Mouse (Mus musculus): ENCODE results near the gene Mri1. TPM values are rescaled to one million over a fixed set of nuclear protein-coding genes. Genes with fewer than 3 reads are reported as not detected.

The Mri1 gene
- polyA plus RNA-seq, 1 experiment from 2014 or later, result 79.7 TPM

DNA sequence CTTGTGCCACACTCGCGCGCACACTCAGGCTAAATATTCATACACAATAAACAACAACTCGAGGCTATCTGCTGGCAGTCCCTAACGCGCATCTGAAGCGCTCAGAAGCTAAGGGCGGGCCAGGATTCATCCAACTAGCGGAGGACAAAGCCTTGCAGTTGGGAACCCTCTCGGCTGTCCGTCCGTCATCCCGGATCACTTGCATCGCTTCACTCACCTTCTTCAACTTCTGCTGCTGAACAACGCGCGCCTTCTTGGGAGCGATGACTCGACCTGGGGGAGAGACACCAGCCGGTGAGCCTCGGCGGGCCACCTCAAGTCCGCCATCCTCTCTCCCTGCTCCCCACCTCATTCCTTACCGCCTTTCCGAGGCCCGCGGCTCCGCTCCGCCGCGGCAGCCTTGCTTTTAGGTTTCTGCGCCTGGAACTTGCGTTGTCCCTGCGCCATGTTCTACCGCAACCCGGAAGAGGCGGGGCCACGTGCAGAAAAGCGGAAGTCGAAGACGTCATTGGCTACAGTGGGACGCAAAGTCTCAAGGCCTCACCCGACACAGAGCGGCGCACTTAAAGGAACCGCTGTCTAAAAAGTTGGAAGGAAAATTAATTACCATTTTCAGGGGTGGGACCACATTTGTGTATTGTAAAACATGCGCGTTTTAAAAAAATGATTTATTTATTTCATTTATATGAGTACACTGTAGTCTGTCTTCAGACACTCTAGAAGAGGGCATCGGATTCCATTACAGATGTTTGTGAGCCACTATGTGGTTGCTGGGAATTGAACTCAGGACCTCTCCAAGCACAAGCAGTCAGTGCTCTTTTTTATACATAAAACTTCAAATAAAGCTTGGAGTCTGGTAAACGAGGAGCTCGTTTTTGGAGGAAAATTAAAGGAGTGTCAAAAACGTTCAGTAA lies 7.6 kb downstream of the Mri1 start, which contains the start of gene D8Ertd738e:
Gene D8Ertd738e, minus strand, starts transcription at position 463 of the 914 bp plus-strand sequence.
- H3K9ac ChIP-seq (ENCODE audit: low read length), result peak within 1 kb of the TSS; percentile 89
- peaks cover 75% of the 10 kb centered on the region for H3K36me3 ChIP-seq (ENCODE audit: control insufficient read depth, insufficient read depth, low read length)
- peak; percentile 89 for ATAC-seq (replicated peaks; ENCODE audit: low FRiP score, low TSS enrichment, low read depth)
- H3K4me2 ChIP-seq (ENCODE audit: low read length), result peak within 1 kb of the TSS; percentile 82
- peak; percentile 86 for DNase-seq (ENCODE audit: low spot score)
- 3% methylated on average over 52 of the region's 52 CpGs for WGBS
- peak within 1 kb of the TSS; percentile 87 for H3K4me3 ChIP-seq (ENCODE audit: low read depth, low read length)
- H3K27me3 ChIP-seq (replicated peaks; ENCODE audit: control insufficient read depth, insufficient read depth, low read length), result no peaks in the 10 kb centered on the region
- H3K27ac ChIP-seq (ENCODE audit: low read depth), result peak within 1 kb of the TSS; percentile 71
- H3K4me1 ChIP-seq (replicated peaks; ENCODE audit: control insufficient read depth, insufficient read depth, low read length), result 0 out of 2 replicates have a peak, but pooled peaks cover 3% of the 10 kb centered on the region
- H3K9me3 ChIP-seq (ENCODE audit: control insufficient read depth, low read length), result no peaks in the 10 kb centered on the region

DNA sequence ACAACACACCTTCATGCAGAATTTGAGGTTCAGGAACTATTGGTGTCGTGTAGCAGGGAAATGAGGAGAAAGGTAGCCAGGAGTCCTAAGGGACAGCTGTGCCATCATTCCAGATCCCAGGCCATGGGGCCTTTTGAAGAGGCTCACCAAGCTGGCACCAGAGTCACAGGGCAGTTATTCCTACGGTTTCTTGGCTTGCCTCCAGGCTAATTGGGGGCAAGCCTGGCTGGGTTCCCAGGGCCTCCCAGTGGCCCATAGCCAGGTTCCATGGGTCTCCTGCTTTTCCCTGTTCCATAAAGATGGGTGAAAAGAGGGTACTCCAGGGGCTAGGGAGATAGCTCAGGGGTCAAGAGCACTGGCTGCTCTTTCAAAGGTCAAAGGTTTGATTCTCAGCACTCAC lies 15.3 kb downstream of the Mri1 start:
- H3K27ac ChIP-seq (ENCODE audit: low read depth), result no peak overlapping the region
- no peaks in the 10 kb centered on the region for H3K27me3 ChIP-seq (replicated peaks; ENCODE audit: control insufficient read depth, insufficient read depth, low read length)
- H3K9ac ChIP-seq (ENCODE audit: low read length), result no peak overlapping the region
- H3K9me3 ChIP-seq (ENCODE audit: control insufficient read depth, low read length), result no peaks in the 10 kb centered on the region
- H3K4me1 ChIP-seq (replicated peaks; ENCODE audit: control insufficient read depth, insufficient read depth, low read length), result peaks cover 3% of the 10 kb centered on the region; the same call in 1 of the 2 replicates
- DNase-seq (ENCODE audit: low spot score), result no peak
- H3K4me2 ChIP-seq (ENCODE audit: low read length), result no peak overlapping the region
- H3K4me3 ChIP-seq (ENCODE audit: low read depth, low read length), result no peak overlapping the region
- WGBS, result 69% methylated on average over 2 of the region's 2 CpGs
- peaks cover 24% of the 10 kb centered on the region for H3K36me3 ChIP-seq (ENCODE audit: control insufficient read depth, insufficient read depth, low read length)
- no peak for ATAC-seq (replicated peaks; ENCODE audit: low FRiP score, low TSS enrichment, low read depth)

DNA sequence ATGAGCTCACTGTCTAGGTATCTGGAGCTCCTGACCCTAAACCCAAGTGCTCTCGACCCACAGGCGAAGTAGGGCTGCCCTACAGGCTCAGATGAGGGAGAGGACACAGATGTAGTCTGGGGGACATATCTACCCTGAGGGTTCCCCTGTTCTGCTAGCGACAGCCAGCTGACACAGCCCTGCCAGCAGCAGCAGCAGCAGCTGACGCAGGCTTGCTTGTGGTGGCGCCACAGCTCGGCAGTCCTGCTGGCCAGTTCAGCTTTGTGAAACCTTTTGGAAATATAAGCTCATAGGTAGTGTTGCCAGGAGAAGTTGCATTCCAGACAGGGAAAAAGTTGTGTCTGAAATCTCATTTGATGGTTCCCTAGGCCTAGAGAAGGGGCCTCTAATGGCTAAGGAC lies 16.0 kb downstream of the Mri1 start:
- Histone ChIP-seq H3K9ac (ENCODE audit: low read length) (no peak overlapping the region), H3K36me3 (ENCODE audit: control insufficient read depth, insufficient read depth, low read length) (peaks cover 18% of the 10 kb centered on the region), H3K9me3 (ENCODE audit: control insufficient read depth, low read length) (no peaks in the 10 kb centered on the region), H3K4me2 (ENCODE audit: low read length) (no peak overlapping the region), H3K27ac (ENCODE audit: low read depth) (no peak overlapping the region), H3K4me1 (replicated peaks; ENCODE audit: control insufficient read depth, insufficient read depth, low read length) (peaks cover 3% of the 10 kb centered on the region; the same call in 1 of the 2 replicates), H3K4me3 (ENCODE audit: low read depth, low read length) (no peak overlapping the region), H3K27me3 (replicated peaks; ENCODE audit: control insufficient read depth, insufficient read depth, low read length) (no peaks in the 10 kb centered on the region)
- DNase-seq (ENCODE audit: low spot score), result no peak
- 50% methylated on average over 6 of the region's 6 CpGs for WGBS
- no peak for ATAC-seq (replicated peaks; ENCODE audit: low FRiP score, low TSS enrichment, low read depth)

DNA sequence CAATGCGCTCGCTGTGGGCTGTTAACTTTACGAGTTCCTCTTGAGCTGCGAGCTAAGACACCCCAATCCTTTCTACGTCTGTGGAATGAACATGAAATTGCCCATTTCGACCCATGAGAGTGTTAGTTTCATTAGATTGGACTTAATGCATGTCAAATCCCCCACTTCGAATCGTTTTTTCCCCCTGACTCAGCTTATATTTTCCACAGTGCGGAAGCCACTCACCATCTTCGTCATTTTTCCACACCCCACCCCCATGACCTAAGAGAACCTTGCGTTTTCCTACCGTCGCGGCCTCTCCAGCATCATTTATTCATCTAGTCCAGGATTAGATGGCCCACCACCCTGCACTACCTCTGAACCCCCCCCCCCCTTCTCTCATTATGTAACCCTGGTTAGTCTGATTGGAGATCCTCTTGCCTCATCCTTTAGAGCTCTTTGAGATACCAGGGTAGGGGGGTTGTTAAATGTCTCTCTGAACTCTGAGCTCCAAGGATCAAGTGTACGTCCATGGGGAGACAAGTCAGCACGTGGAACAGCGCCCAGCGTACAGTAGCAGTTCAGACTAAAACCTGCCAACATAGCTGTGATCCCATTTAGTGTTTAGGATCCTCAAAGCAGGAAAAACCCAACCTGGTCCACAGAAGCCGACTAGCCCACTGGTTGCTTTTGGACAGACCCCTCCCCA lies 19.4 kb downstream of the Mri1 start:
- WGBS, result 18% methylated on average over 19 of the region's 19 CpGs
- no peaks in the 10 kb centered on the region for H3K9me3 ChIP-seq (ENCODE audit: control insufficient read depth, low read length)
- H3K36me3 ChIP-seq (ENCODE audit: control insufficient read depth, insufficient read depth, low read length), result peaks cover 11% of the 10 kb centered on the region; the same call in 1 of the 2 replicates
- peaks cover 10% of the 10 kb centered on the region for H3K4me1 ChIP-seq (replicated peaks; ENCODE audit: control insufficient read depth, insufficient read depth, low read length)
- H3K27me3 ChIP-seq (replicated peaks; ENCODE audit: control insufficient read depth, insufficient read depth, low read length), result no peaks in the 10 kb centered on the region
- H3K9ac ChIP-seq (ENCODE audit: low read length), result peak overlapping the region; percentile 57
- H3K4me2 ChIP-seq (ENCODE audit: low read length), result peak overlapping the region; percentile 57
- DNase-seq (ENCODE audit: low spot score) (no peak), ATAC-seq (replicated peaks; ENCODE audit: low FRiP score, low TSS enrichment, low read depth) (peak; percentile 9; the same call in 1 of the 2 replicates)
- H3K27ac ChIP-seq (ENCODE audit: low read depth), result peak overlapping the region; percentile 79
- H3K4me3 ChIP-seq (ENCODE audit: low read depth, low read length), result peak overlapping the region; percentile 93

DNA sequence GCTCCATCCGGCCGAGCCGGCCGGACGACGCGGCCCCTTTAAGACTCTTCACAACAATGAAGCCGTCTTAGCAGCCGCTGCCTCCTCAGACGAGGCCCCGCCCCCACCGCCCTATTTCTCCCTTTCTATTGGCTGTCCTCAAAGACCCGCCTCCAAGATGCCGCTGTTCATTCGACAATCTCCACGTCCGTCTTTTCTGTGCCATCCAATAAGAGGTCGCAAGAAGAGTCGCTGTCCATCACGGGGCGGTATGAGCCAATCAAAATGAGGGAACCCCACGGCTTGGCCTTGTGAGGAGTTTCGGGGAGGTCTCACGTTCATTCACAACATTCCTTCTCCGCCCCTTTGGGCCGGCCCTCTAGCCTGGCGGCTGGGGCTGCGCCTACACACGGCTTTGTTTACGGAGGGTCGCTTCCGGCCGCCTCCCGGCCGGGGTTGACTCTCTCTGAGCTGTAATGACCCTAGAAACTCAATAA lies 20.1 kb downstream of the Mri1 start, which contains the start of gene Zswim4:
Gene Zswim4, minus strand, starts transcription at position 58 of the 476 bp plus-strand sequence.
- Histone ChIP-seq H3K9me3 (ENCODE audit: control insufficient read depth, low read length) (no peaks in the 10 kb centered on the region), H3K27ac (ENCODE audit: low read depth) (peak within 1 kb of the TSS; percentile 79), H3K27me3 (replicated peaks; ENCODE audit: control insufficient read depth, insufficient read depth, low read length) (no peaks in the 10 kb centered on the region), H3K4me3 (ENCODE audit: low read depth, low read length) (peak within 1 kb of the TSS; percentile 93), H3K36me3 (ENCODE audit: control insufficient read depth, insufficient read depth, low read length) (peaks cover 11% of the 10 kb centered on the region; the same call in 1 of the 2 replicates), H3K9ac (ENCODE audit: low read length) (peak within 1 kb of the TSS; percentile 95), H3K4me2 (ENCODE audit: low read length) (peak within 1 kb of the TSS; percentile 57), H3K4me1 (replicated peaks; ENCODE audit: control insufficient read depth, insufficient read depth, low read length) (peaks cover 10% of the 10 kb centered on the region)
- DNase-seq (ENCODE audit: low spot score) (peak; percentile 100), ATAC-seq (replicated peaks; ENCODE audit: low FRiP score, low TSS enrichment, low read depth) (peak; percentile 99)
- WGBS, result under 1% methylated on average over 35 of the region's 35 CpGs

DNA sequence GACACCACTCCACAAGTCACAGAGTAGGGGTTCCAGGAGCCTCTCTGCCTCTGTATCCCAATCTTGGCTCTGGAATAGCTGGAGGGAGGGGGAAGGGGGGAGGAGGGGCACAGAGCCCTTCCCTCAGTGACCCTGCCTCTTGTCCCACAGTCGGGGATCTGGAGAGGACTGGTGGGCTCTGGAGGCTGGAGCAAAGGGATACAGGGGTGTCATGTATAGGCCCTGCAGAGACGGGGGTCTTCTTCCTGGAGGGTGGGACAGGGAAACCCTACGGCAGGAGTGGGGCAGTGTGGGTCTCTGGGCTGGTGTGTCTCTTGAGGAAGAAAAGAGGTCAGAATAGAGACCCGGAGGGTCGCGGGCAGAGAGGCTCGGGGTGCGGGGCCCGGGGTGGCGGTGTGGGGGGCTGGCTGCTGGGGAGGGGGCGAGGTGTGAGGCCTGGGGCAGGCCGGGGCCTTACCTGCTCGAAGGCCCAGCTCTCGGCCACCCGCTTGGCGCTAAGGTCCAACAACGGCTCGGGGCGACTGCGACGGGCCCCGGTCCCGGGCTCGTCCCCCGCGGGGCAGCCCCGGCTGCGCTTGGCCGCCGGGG lies 20.6 kb downstream of the Mri1 start:
- no peaks in the 10 kb centered on the region for H3K27me3 ChIP-seq (replicated peaks; ENCODE audit: control insufficient read depth, insufficient read depth, low read length)
- ATAC-seq (replicated peaks; ENCODE audit: low FRiP score, low TSS enrichment, low read depth), result peak; percentile 51
- H3K4me1 ChIP-seq (replicated peaks; ENCODE audit: control insufficient read depth, insufficient read depth, low read length), result peaks cover 10% of the 10 kb centered on the region
- peak; percentile 58 for DNase-seq (ENCODE audit: low spot score)
- no peaks in the 10 kb centered on the region for H3K9me3 ChIP-seq (ENCODE audit: control insufficient read depth, low read length)
- H3K36me3 ChIP-seq (ENCODE audit: control insufficient read depth, insufficient read depth, low read length), result peaks cover 12% of the 10 kb centered on the region
- peak overlapping the region; percentile 47 for H3K27ac ChIP-seq (ENCODE audit: low read depth)
- H3K4me3 ChIP-seq (ENCODE audit: low read depth, low read length), result peak overlapping the region; percentile 93
- under 1% methylated on average over 28 of the region's 30 CpGs for WGBS
- peak overlapping the region; percentile 95 for H3K9ac ChIP-seq (ENCODE audit: low read length)
- H3K4me2 ChIP-seq (ENCODE audit: low read length), result peak overlapping the region; percentile 57

DNA sequence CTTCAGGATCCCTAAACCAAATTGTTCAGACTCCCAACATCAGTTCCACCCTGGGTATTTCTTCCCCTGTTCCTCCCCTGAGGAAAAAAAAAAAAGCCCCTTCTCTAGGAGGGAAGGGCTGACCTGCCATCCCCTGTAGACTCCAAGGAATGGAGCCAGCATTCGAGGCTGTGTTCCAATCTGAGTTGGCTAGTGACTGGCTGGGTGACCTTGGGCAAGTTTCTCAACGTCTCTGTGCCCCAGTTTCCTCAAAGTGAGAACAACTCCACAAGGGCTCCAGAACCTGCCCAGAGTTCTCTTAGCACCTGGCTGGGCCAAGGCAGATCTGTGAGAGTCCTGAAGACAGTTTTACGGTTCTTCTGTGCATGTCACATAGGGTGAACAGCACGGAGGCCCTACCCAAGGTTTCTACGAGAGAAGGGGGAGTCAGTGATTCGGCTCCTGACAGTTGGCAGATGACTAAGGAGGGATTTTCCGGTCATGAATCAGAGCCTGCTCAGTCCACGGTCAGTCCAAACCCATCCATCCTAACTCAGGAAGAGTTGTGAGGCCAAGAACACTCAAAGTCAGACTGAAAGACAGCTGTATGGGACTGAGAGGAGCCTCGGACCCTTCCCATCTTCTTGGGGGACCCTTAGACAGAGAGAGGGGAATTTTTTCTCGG lies 21.2 kb downstream of the Mri1 start:
- peak overlapping the region; percentile 57 for H3K4me2 ChIP-seq (ENCODE audit: low read length)
- H3K9ac ChIP-seq (ENCODE audit: low read length), result peak overlapping the region; percentile 95
- ATAC-seq (replicated peaks; ENCODE audit: low FRiP score, low TSS enrichment, low read depth) (no peak), DNase-seq (ENCODE audit: low spot score) (no peak)
- H3K36me3 ChIP-seq (ENCODE audit: control insufficient read depth, insufficient read depth, low read length), result peaks cover 18% of the 10 kb centered on the region
- 25% methylated on average over 10 of the region's 10 CpGs for WGBS
- peaks cover 10% of the 10 kb centered on the region for H3K4me1 ChIP-seq (replicated peaks; ENCODE audit: control insufficient read depth, insufficient read depth, low read length)
- H3K4me3 ChIP-seq (ENCODE audit: low read depth, low read length), result peak overlapping the region; percentile 93
- H3K27me3 ChIP-seq (replicated peaks; ENCODE audit: control insufficient read depth, insufficient read depth, low read length), result no peaks in the 10 kb centered on the region
- H3K27ac ChIP-seq (ENCODE audit: low read depth), result no peak overlapping the region
- H3K9me3 ChIP-seq (ENCODE audit: control insufficient read depth, low read length), result no peaks in the 10 kb centered on the region

DNA sequence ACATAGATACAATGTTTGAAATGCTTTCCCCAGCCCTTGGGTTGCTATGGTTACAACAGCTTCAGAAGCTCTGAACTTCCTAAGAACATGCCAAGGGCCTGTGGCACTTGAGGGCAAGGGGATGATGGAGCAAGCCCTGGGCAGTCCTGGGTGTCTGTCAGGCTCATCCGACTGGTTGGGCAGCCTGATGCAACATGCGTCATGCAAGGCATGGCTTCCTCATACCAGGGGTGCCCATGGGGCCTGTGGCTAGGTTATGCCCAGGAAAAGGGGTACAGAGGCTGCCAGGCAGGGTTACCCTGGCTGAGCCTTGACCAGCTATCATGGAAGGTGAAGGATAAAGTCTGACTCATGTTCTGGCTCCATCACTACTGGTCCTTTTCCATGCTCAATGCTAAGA lies 24.1 kb downstream of the Mri1 start:
- no peaks in the 10 kb centered on the region for H3K9me3 ChIP-seq (ENCODE audit: control insufficient read depth, low read length)
- H3K9ac ChIP-seq (ENCODE audit: low read length), result no peak overlapping the region
- H3K27me3 ChIP-seq (replicated peaks; ENCODE audit: control insufficient read depth, insufficient read depth, low read length), result no peaks in the 10 kb centered on the region
- no peak for ATAC-seq (replicated peaks; ENCODE audit: low FRiP score, low TSS enrichment, low read depth)
- H3K36me3 ChIP-seq (ENCODE audit: control insufficient read depth, insufficient read depth, low read length), result peaks cover 46% of the 10 kb centered on the region
- peaks cover 10% of the 10 kb centered on the region for H3K4me1 ChIP-seq (replicated peaks; ENCODE audit: control insufficient read depth, insufficient read depth, low read length)
- no peak overlapping the region for H3K27ac ChIP-seq (ENCODE audit: low read depth)
- no peak for DNase-seq (ENCODE audit: low spot score)
- WGBS, result 98% methylated on average over 2 of the region's 2 CpGs
- no peak overlapping the region for H3K4me3 ChIP-seq (ENCODE audit: low read depth, low read length)
- no peak overlapping the region for H3K4me2 ChIP-seq (ENCODE audit: low read length)
